Mouse (Mus musculus) CD8-positive naive resting alpha-beta T cell, adult 57 days (primary cell): ENCODE data around the gene Ccdc115. TPM values are rescaled to one million over a fixed set of nuclear protein-coding genes. Genes with fewer than 3 reads are reported as not detected.

Source experiments
- total RNA-seq: library from RNA; stranded (reverse); gene quantifications from one replicate; pipeline ENCODE4 v1.2.4, GENCODE M21; 2023

The Ccdc115 gene
- 27.0 TPM for total RNA-seq

DNA sequence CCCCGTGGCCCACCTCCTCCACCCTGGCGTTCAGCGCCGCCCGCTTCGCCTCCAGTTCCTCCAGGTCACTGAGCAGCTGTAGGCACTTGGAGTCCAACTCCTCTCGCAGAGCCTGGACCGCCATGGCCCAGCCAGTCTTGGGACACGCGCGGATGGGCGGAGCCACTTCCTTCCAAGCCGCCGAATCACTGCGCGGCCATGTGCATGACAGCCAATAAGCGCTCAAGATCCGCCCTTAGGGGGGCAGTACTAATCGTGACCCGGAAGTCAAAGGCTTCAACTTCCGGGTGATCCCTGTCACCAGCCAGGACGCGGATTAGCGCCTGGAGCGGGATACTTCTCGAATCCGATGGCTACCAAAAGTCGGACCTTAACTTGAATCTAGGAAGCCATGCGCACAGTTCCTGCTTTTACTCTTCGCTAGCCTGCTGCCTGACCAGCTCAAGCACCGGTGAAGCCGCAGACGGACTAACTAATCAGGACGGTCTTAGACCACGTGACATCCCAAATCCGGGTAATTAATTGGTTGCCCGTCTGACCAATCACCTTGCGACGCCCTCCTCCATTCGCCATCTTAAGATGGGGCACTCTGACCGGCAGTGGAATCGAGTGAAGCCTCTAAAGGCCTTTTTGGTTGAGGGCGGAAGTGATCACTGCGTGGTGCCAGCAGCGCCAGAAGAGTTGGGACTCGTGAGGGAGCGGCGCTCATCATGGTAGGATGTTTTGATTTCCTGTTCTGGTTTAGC, at the start of gene Ccdc115, which contains the start of gene Imp4:
TSS of gene Ccdc115 (minus strand) at position 458 of the 746 bp plus-strand sequence.
TSS of gene Imp4 (plus strand) at position 637 of the 746 bp plus-strand sequence.

DNA sequence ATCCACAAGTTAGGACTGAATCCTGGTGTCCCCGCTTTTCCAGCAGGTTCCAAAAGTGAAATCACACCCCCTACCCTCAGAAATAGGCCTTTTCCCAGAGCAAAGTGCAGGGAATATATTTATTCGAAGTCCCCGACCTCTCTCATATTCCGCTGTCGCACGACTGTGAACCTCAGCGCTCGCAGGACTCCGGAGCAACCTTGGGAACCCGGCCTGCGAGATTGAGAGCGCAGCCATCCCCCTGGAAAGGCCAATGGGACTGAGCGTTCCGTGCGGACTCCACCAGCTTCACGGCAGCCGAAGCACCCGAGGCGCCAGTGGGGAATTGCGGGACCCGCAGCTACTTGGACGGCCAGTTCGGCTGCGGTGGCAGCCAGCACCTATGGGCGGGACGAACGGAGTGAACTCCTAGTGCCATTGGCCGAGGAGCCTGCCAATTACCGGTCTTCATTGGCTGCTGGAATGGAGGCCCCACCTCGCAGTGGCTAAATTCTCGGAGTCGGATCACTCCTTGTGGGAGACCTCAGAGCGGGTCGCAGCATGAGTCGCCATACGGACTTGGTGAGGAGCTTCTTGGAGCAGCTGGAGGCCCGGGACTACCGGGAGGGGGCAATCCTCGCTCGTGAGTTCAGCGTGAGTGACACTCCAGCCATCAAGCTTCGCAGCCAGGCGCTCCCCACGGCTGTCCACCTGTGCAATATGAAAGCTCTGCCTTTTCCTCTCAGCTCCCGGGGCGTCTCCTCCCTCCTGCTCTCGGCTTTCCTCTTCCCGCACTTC, 20.0 kb upstream of the Ccdc115 start, which contains the start of gene Ptpn18:
TSS of gene Ptpn18 (plus strand) at position 479 of the 777 bp plus-strand sequence.

Other genes starting within 250 kb of the Ccdc115 start
- gene Imp4, start 179 bp upstream of the Ccdc115 start, total RNA-seq, result 85.8 TPM
- gene Ptpn18, start 20.1 kb upstream of the Ccdc115 start, total RNA-seq, result 185 TPM
- gene Prss39, start 58.7 kb upstream of the Ccdc115 start, total RNA-seq, result not detected
- not detected for gene Cfc1, start 96.0 kb upstream of the Ccdc115 start, total RNA-seq
- gene Prss40, start 121.3 kb upstream of the Ccdc115 start, total RNA-seq, result not detected
- gene Amer3, start 140.0 kb upstream of the Ccdc115 start, total RNA-seq, result not detected